Mouse (Mus musculus) ES-E14 (cell line): ENCODE data around the gene Mrpl28.

Experiments used
- CHD2 ChIP-seq: IDR thresholded peaks from 2 replicates; pipeline ENCODE4 v1.6.1; 2014; ENCODE audit warnings: mild to moderate bottlenecking, low read depth, low read length, inconsistent platforms
- MAFK ChIP-seq: IDR thresholded peaks from 2 replicates; pipeline ENCODE4 v1.6.1; 2014; ENCODE audit warnings: mild to moderate bottlenecking, low read depth, low read length, inconsistent platforms; ENCODE audit not compliant: insufficient read depth
- ZC3H11A ChIP-seq: IDR thresholded peaks from 2 replicates; pipeline ENCODE4 v1.6.1; 2012; ENCODE audit warnings: low read depth, mild to moderate bottlenecking, inconsistent platforms, low read length, borderline replicate concordance
- ZNF384 ChIP-seq: IDR thresholded peaks from 2 replicates; pipeline ENCODE4 v1.6.1; 2012; ENCODE audit warnings: low read depth, low read length, inconsistent platforms

DNA sequence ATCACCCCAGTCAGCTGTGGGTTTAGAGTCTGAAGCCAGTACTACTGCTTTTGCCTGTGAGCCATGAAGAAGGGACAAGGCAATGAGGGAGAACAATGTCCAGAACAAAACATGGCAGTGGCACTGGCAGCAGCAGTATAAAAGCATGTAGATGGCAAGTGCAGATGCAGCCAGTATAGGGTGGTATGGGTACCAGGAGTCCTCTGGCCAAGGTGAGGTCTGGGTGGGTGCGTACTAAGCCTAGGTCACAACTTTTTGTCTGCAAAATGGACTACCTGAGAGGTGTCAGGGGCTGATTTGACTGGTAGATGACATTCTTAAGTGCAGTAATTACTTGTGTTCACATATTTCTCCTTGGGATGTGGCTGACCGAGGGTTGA lies 14.4 kb downstream of the Mrpl28 start:
- TF ChIP-seq CHD2, result no peak
- TF ChIP-seq MAFK, result no peak
- TF ChIP-seq ZNF384, result no peak
- TF ChIP-seq ZC3H11A, result no peak
